ENCODE assay signal across 8 mouse cellular contexts in genomic region chr17:34143033-34143432, GRCm38 (mm10). TPM values are rescaled to one million over a fixed set of nuclear protein-coding genes. Genes with fewer than 3 reads are reported as not detected.
DNase-seq lines count a peak whose midpoint lies in the region; ATAC-seq and TF ChIP-seq lines count a peak whose summit lies in the region.

Gene H2-DMb2, plus strand, starts transcription at chr17:34143307.

- H3K4me2 ChIP-seq in lung, embryonic 16.5 days (ENCODE audit: low read depth, low read length): peak within 1 kb of the TSS; percentile 29; the same call in 1 of the 2 replicates
- H3K4me2 ChIP-seq in stomach, embryonic 15.5 days: no peak within 1 kb of the TSS

- TF ChIP-seq POLR2A in cerebellum, adult 2 months (IDR thresholded peaks at IDR 0.05; ENCODE audit: borderline replicate concordance, insufficient read depth, low read length): no peak

- H3K36me3 ChIP-seq in lung, embryonic 16.5 days (ENCODE audit: control insufficient read depth, insufficient read depth, low read length): no peaks in the 10 kb centered on the region
- no peaks in the 10 kb centered on the region for H3K36me3 ChIP-seq in stomach, embryonic 15.5 days

- H3K9me3 ChIP-seq in lung, embryonic 16.5 days (ENCODE audit: control insufficient read depth, low read length): no peaks in the 10 kb centered on the region
- no peaks in the 10 kb centered on the region for H3K9me3 ChIP-seq in stomach, embryonic 15.5 days

- ATAC-seq in lung, embryonic 16.5 days (ENCODE audit: low read depth): peak; percentile 78
- ATAC-seq in stomach, embryonic 15.5 days (ENCODE audit: insufficient read depth, low FRiP score, low read depth): 0 out of 2 replicates have a peak, but pooled peaks have one; percentile 23

- WGBS in lung, embryonic 16.5 days: 27% methylated on average over 7 of the region's 7 CpGs
- 29% methylated on average over 7 of the region's 7 CpGs for WGBS in stomach, embryonic 15.5 days
- WGBS in cerebellum, adult 2 months: 25% methylated on average over 7 of the region's 7 CpGs

- H3K9ac ChIP-seq in lung, embryonic 16.5 days (ENCODE audit: low read length): no peak within 1 kb of the TSS
- no peak within 1 kb of the TSS for H3K9ac ChIP-seq in stomach, embryonic 15.5 days

- intact Hi-C loops in heart, postnatal 36 days (cut with DNase I): no loop called here

- no peak for TF ChIP-seq CTCF in cerebellum, adult 2 months (IDR thresholded peaks at IDR 0.05; ENCODE audit: borderline replicate concordance, insufficient read depth, low read depth, low read length)

- peak; percentile 78 for DNase-seq in CD4-positive, CD25-positive, alpha-beta regulatory T cell, adult 2 months (ENCODE audit: low read depth, low spot score)
- DNase-seq in MN1 (ENCODE audit: low spot score) (peak; percentile 44), adipocyte (ENCODE audit: low spot score) (no peak)
- peak; percentile 63 to 64 for DNase-seq in heart, postnatal 36 days
- no peak for DNase-seq in left cerebral cortex, adult 18-20 months (ENCODE audit: low spot score in 2 of 2)
- no peak for DNase-seq in cerebellum, adult 2 months

- peaks cover 17% of the 10 kb centered on the region for H3K4me1 ChIP-seq in lung, embryonic 16.5 days (replicated peaks; ENCODE audit: control insufficient read depth, insufficient read depth, low read length)
- 0 out of 2 replicates have a peak, but pooled peaks cover 3% of the 10 kb centered on the region for H3K4me1 ChIP-seq in stomach, embryonic 15.5 days
- no peaks in the 10 kb centered on the region for H3K4me1 ChIP-seq in cerebellum, adult 2 months (ENCODE audit: control insufficient read depth, insufficient read depth, low read length)

- H3K27ac ChIP-seq in lung, embryonic 16.5 days (ENCODE audit: low read length): peak within 1 kb of the TSS; percentile 59
- H3K27ac ChIP-seq in stomach, embryonic 15.5 days: no peak within 1 kb of the TSS
- no peak within 1 kb of the TSS for H3K27ac ChIP-seq in cerebellum, adult 2 months (ENCODE audit: insufficient read depth, low read length)

- no peak within 1 kb of the TSS for H3K4me3 ChIP-seq in lung, embryonic 16.5 days (ENCODE audit: low read length)
- no peak within 1 kb of the TSS for H3K4me3 ChIP-seq in stomach, embryonic 15.5 days (replicated peaks)
- H3K4me3 ChIP-seq in cerebellum, adult 2 months (replicated peaks; ENCODE audit: insufficient read depth, low read depth, low read length): no peak within 1 kb of the TSS

- peaks cover 23% of the 10 kb centered on the region for H3K27me3 ChIP-seq in lung, embryonic 16.5 days (ENCODE audit: control insufficient read depth, insufficient read depth, low read depth, low read length)
- peaks cover 25% of the 10 kb centered on the region for H3K27me3 ChIP-seq in stomach, embryonic 15.5 days (replicated peaks)
- H3K27me3 ChIP-seq in cerebellum, adult 2 months (ENCODE audit: control insufficient read depth, insufficient read depth, low read length): no peaks in the 10 kb centered on the region; the same call in 1 of the 2 replicates

RNA-seq across cellular contexts. Expression of gene H2-DMb2, which starts in this region (rescaled TPM):
- 1 to 10 TPM; 1.3 to 1.7 TPM for total RNA-seq in heart, postnatal 36 days (2021)
- 1.6 and 2.1 TPM in 2 replicates for polyA plus RNA-seq in lung, embryonic 16.5 days (2015; fragmentation: Nextera tagmentation; extraction: Ambion mirVana)
- 0.58 and 0.87 TPM in 2 replicates for polyA plus RNA-seq in stomach, embryonic 15.5 days (2015; fragmentation: Nextera tagmentation; extraction: Ambion mirVana)
- 1 to 10 TPM; 1.2 to 1.8 TPM for total RNA-seq in left cerebral cortex, adult 18-20 months (2021)
- polyA plus RNA-seq in cerebellum, adult 2 months (2012; rRNA removed): 0.35 and 0.52 TPM in 2 replicates

Comparison
In these comparisons a context has a peak if more than half of its experiments do, and no peak if none do; other contexts are left out.
1. Peak in ATAC-seq in stomach, embryonic 15.5 days; RNA of the gene not detected or under 1 TPM.
2. DNase-seq: peak in CD4-positive, CD25-positive, alpha-beta regulatory T cell, adult 2 months (single experiment), MN1 (single experiment) and heart, postnatal 36 days (2 of 2); none in adipocyte (single experiment), left cerebral cortex, adult 18-20 months (0 of 2) and cerebellum, adult 2 months (0 of 2).